Mouse (Mus musculus) adrenal gland, adult 2 months (tissue): ENCODE data around the gene Ip6k1. TPM values are rescaled to one million over a fixed set of nuclear protein-coding genes. Genes with fewer than 3 reads are reported as not detected.
"Not testable (repeated sequence)": the region's sequence is repeated elsewhere in the genome, so short reads cannot be mapped to it uniquely, and the experiment has no call there.

Source experiments
- DNase-seq: peaks from one replicate; pipeline ENCODE4 v3.0.0; 2021
- polyA plus RNA-seq: library from polyadenylated mRNA; depleted of rRNA; stranded (reverse); fragments of >200 nt; gene quantifications from 2 replicates; pipeline ENCODE4 v1.2.3, GENCODE M21; 2012
- total RNA-seq, 2 experiments: library from RNA; stranded (reverse); gene quantifications; 2 replicates each; pipeline ENCODE4 v1.2.3; 2021

Gene Ip6k1
- total and polyA plus RNA-seq, 3 experiments = 115 to 217 (median 139) TPM

GRCm38 (mm10) chr9:107982681-107983346 lies 19.5 kb upstream of the Ip6k1 start, which contains the start of gene Gm20661:
Gm20661 (plus strand) TSS chr9:107983058.
- DNase-seq = peak; percentile 75

GRCm38 (mm10) chr9:107983421-107983890 lies 18.8 kb upstream of the Ip6k1 start:
- peak; percentile 83 for DNase-seq

- DNase-seq = no peak
These were observed 18.1 kb upstream of the Ip6k1 start for GRCm38 (mm10) chr9:107984052-107984753.

GRCm38 (mm10) chr9:107984754-107985055 lies 17.6 kb upstream of the Ip6k1 start:
- no peak for DNase-seq

- peak; percentile 95 for DNase-seq
These were observed 16.9 kb upstream of the Ip6k1 start, which contains the start of gene Inka1 for GRCm38 (mm10) chr9:107985131-107986119. Inka1 (minus strand) TSS chr9:107985879.

GRCm38 (mm10) chr9:107986376-107986775 lies 15.9 kb upstream of the Ip6k1 start:
- DNase-seq = peak; percentile 88

GRCm38 (mm10) chr9:107987950-107988349 lies 14.4 kb upstream of the Ip6k1 start:
- DNase-seq = no peak

- no peak for DNase-seq
These were observed 10.1 kb upstream of the Ip6k1 start, which contains the start of gene Cdhr4 for GRCm38 (mm10) chr9:107992197-107992596. Cdhr4 (plus strand) TSS chr9:107992497.

GRCm38 (mm10) chr9:107993013-107993412 lies 9.3 kb upstream of the Ip6k1 start:
- no peak for DNase-seq

GRCm38 (mm10) chr9:107994464-107994863 lies 7.8 kb upstream of the Ip6k1 start:
- no peak for DNase-seq

- DNase-seq = no peak
These were observed 6.8 kb upstream of the Ip6k1 start for GRCm38 (mm10) chr9:107995513-107995912.

- no peak for DNase-seq
These were observed 6.3 kb upstream of the Ip6k1 start, which contains the start of gene Gm20662 for GRCm38 (mm10) chr9:107996049-107996448. Gm20662 (plus strand) TSS chr9:107996349.

- DNase-seq = no peak
These were observed 653 bp downstream of the Ip6k1 start for GRCm38 (mm10) chr9:108002778-108003530.

- DNase-seq = peak; percentile 24
These were observed 1.2 kb downstream of the Ip6k1 start for GRCm38 (mm10) chr9:108003531-108003890.

- no peak for DNase-seq
These were observed 5.7 kb downstream of the Ip6k1 start for GRCm38 (mm10) chr9:108008041-108008440.

GRCm38 (mm10) chr9:108010385-108010784 lies 8.1 kb downstream of the Ip6k1 start:
- DNase-seq = no peak

GRCm38 (mm10) chr9:108013577-108013976 lies 11.3 kb downstream of the Ip6k1 start:
- not testable (repeated sequence) for DNase-seq

- no peak for DNase-seq
These were observed 14.8 kb downstream of the Ip6k1 start for GRCm38 (mm10) chr9:108017127-108017526.

GRCm38 (mm10) chr9:108020741-108021140 lies 18.4 kb downstream of the Ip6k1 start:
- no peak for DNase-seq

- no peak for DNase-seq
These were observed 20.9 kb downstream of the Ip6k1 start for GRCm38 (mm10) chr9:108023216-108023615.

- no peak for DNase-seq
These were observed 24.3 kb downstream of the Ip6k1 start for GRCm38 (mm10) chr9:108026584-108026983.
